Mouse (Mus musculus): ENCODE results near the gene Psat1. TPM values are rescaled to one million over a fixed set of nuclear protein-coding genes. Genes with fewer than 3 reads are reported as not detected.
A peak's percentile ranks its signal among the peaks of the same experiment; 100 is the strongest.

Psat1 gene
- polyA plus RNA-seq (2014; fragmentation: Nextera tagmentation; extraction: Ambion mirVana): 103 and 105 TPM in 2 replicates

GRCm38 (mm10) chr19:15947237-15947636 lies at the start of gene Psat1:
Gene Psat1, minus strand, starts transcription at chr19:15947337.
- Histone ChIP-seq H3K27me3 (ENCODE audit: control insufficient read depth, insufficient read depth, low read length) (no peaks in the 10 kb centered on the region), H3K4me2 (no peak within 1 kb of the TSS), H3K9me3 (ENCODE audit: control insufficient read depth, low read length) (no peaks in the 10 kb centered on the region), H3K27ac (ENCODE audit: low read depth, low read length) (no peak within 1 kb of the TSS), H3K4me3 (ENCODE audit: low read depth, low read length) (no peak within 1 kb of the TSS), H3K9ac (ENCODE audit: low read length) (no peak within 1 kb of the TSS), H3K36me3 (ENCODE audit: control insufficient read depth, insufficient read depth, low read length) (no peaks in the 10 kb centered on the region), H3K4me1 (ENCODE audit: control insufficient read depth, insufficient read depth, low read length) (no peaks in the 10 kb centered on the region)
- no peak for ATAC-seq (ENCODE audit: low FRiP score)
- DNase-seq (ENCODE audit: low spot score, missing footprints): no peak
- 88% methylated on average over 7 of the region's 7 CpGs for WGBS

GRCm38 (mm10) chr19:15990102-15990501 lies 43.0 kb upstream of the Psat1 start:
- ATAC-seq (ENCODE audit: low FRiP score) (no peak), DNase-seq (ENCODE audit: low spot score, missing footprints) (no peak)
- H3K4me3 ChIP-seq (ENCODE audit: low read depth, low read length): no peak overlapping the region
- no peaks in the 10 kb centered on the region for H3K36me3 ChIP-seq (ENCODE audit: control insufficient read depth, insufficient read depth, low read length)
- no peaks in the 10 kb centered on the region for H3K9me3 ChIP-seq (ENCODE audit: control insufficient read depth, low read length)
- no peaks in the 10 kb centered on the region for H3K4me1 ChIP-seq (ENCODE audit: control insufficient read depth, insufficient read depth, low read length)
- H3K9ac ChIP-seq (ENCODE audit: low read length): no peak overlapping the region
- no peaks in the 10 kb centered on the region for H3K27me3 ChIP-seq (ENCODE audit: control insufficient read depth, insufficient read depth, low read length)
- H3K27ac ChIP-seq (ENCODE audit: low read depth, low read length): no peak overlapping the region
- 91% methylated on average over 1 of the region's 1 CpGs for WGBS
- H3K4me2 ChIP-seq: no peak overlapping the region

GRCm38 (mm10) chr19:15985172-15985713 lies 38.1 kb upstream of the Psat1 start:
- DNase-seq (ENCODE audit: low spot score, missing footprints): no peak
- no peak for ATAC-seq (ENCODE audit: low FRiP score)
- peak overlapping the region; percentile 95 for H3K9ac ChIP-seq (ENCODE audit: low read length)
- peak overlapping the region; percentile 56 for H3K4me2 ChIP-seq
- peak overlapping the region; percentile 85 for H3K4me3 ChIP-seq (ENCODE audit: low read depth, low read length)
- H3K36me3 ChIP-seq (ENCODE audit: control insufficient read depth, insufficient read depth, low read length): no peaks in the 10 kb centered on the region
- 28% methylated on average over 10 of the region's 10 CpGs for WGBS
- H3K4me1 ChIP-seq (ENCODE audit: control insufficient read depth, insufficient read depth, low read length): peaks cover 15% of the 10 kb centered on the region
- no peak overlapping the region for H3K27ac ChIP-seq (ENCODE audit: low read depth, low read length)
- H3K9me3 ChIP-seq (ENCODE audit: control insufficient read depth, low read length): no peaks in the 10 kb centered on the region
- H3K27me3 ChIP-seq (ENCODE audit: control insufficient read depth, insufficient read depth, low read length): no peaks in the 10 kb centered on the region

GRCm38 (mm10) chr19:15984449-15985171 lies 37.5 kb upstream of the Psat1 start, which contains the start of gene Cep78:
Gene Cep78, minus strand, starts transcription at chr19:15984989.
- under 1% methylated on average over 88 of the region's 88 CpGs for WGBS
- no peaks in the 10 kb centered on the region for H3K36me3 ChIP-seq (ENCODE audit: control insufficient read depth, insufficient read depth, low read length)

GRCm38 (mm10) chr19:15983739-15984344 lies 36.7 kb upstream of the Psat1 start:
- H3K27ac ChIP-seq (ENCODE audit: low read depth, low read length): no peak overlapping the region
- H3K27me3 ChIP-seq (ENCODE audit: control insufficient read depth, insufficient read depth, low read length): no peaks in the 10 kb centered on the region
- peak; percentile 84 for DNase-seq (ENCODE audit: low spot score, missing footprints)
- peak overlapping the region; percentile 95 for H3K9ac ChIP-seq (ENCODE audit: low read length)
- H3K4me2 ChIP-seq: peak overlapping the region; percentile 56
- peaks cover 15% of the 10 kb centered on the region for H3K4me1 ChIP-seq (ENCODE audit: control insufficient read depth, insufficient read depth, low read length)
- 54% methylated on average over 15 of the region's 15 CpGs for WGBS
- peak overlapping the region; percentile 85 for H3K4me3 ChIP-seq (ENCODE audit: low read depth, low read length)
- no peaks in the 10 kb centered on the region for H3K36me3 ChIP-seq (ENCODE audit: control insufficient read depth, insufficient read depth, low read length)
- ATAC-seq (ENCODE audit: low FRiP score): no peak
- H3K9me3 ChIP-seq (ENCODE audit: control insufficient read depth, low read length): no peaks in the 10 kb centered on the region

More at GRCm38 (mm10) chr19:15984449-15985171, 37.5 kb upstream of the Psat1 start, which contains the start of gene Cep78:
- ATAC-seq (ENCODE audit: low FRiP score) (peak; percentile 94), DNase-seq (ENCODE audit: low spot score, missing footprints) (peak; percentile 100)
- Histone ChIP-seq H3K4me2 (peak within 1 kb of the TSS; percentile 56), H3K4me3 (ENCODE audit: low read depth, low read length) (peak within 1 kb of the TSS; percentile 85), H3K4me1 (ENCODE audit: control insufficient read depth, insufficient read depth, low read length) (peaks cover 15% of the 10 kb centered on the region), H3K9me3 (ENCODE audit: control insufficient read depth, low read length) (no peaks in the 10 kb centered on the region), H3K27ac (ENCODE audit: low read depth, low read length) (peak within 1 kb of the TSS; percentile 86), H3K9ac (ENCODE audit: low read length) (peak within 1 kb of the TSS; percentile 95), H3K27me3 (ENCODE audit: control insufficient read depth, insufficient read depth, low read length) (no peaks in the 10 kb centered on the region)

- 37% methylated on average over 10 of the region's 10 CpGs for WGBS
- ATAC-seq (ENCODE audit: low FRiP score) (peak; percentile 15; the same call in 1 of the 2 replicates), DNase-seq (ENCODE audit: low spot score, missing footprints) (peak; percentile 86)
- H3K9ac ChIP-seq (ENCODE audit: low read length): no peak overlapping the region
- no peak overlapping the region for H3K27ac ChIP-seq (ENCODE audit: low read depth, low read length)
- peaks cover 15% of the 10 kb centered on the region for H3K4me1 ChIP-seq (ENCODE audit: control insufficient read depth, insufficient read depth, low read length)
- no peaks in the 10 kb centered on the region for H3K9me3 ChIP-seq (ENCODE audit: control insufficient read depth, low read length)
- peak overlapping the region; percentile 56 for H3K4me2 ChIP-seq
- H3K4me3 ChIP-seq (ENCODE audit: low read depth, low read length): no peak overlapping the region
- H3K27me3 ChIP-seq (ENCODE audit: control insufficient read depth, insufficient read depth, low read length): no peaks in the 10 kb centered on the region
- H3K36me3 ChIP-seq (ENCODE audit: control insufficient read depth, insufficient read depth, low read length): no peaks in the 10 kb centered on the region
These were observed 36.0 kb upstream of the Psat1 start for GRCm38 (mm10) chr19:15982926-15983738.

GRCm38 (mm10) chr19:15981861-15982260 lies 34.7 kb upstream of the Psat1 start:
- ATAC-seq (ENCODE audit: low FRiP score) (0 out of 2 replicates have a peak, but pooled peaks have one; percentile 19), DNase-seq (ENCODE audit: low spot score, missing footprints) (peak; percentile 94)
- H3K4me1 ChIP-seq (ENCODE audit: control insufficient read depth, insufficient read depth, low read length): peaks cover 15% of the 10 kb centered on the region
- H3K4me3 ChIP-seq (ENCODE audit: low read depth, low read length): no peak overlapping the region
- no peak overlapping the region for H3K9ac ChIP-seq (ENCODE audit: low read length)
- WGBS: 77% methylated on average over 4 of the region's 4 CpGs
- H3K27me3 ChIP-seq (ENCODE audit: control insufficient read depth, insufficient read depth, low read length): no peaks in the 10 kb centered on the region
- no peak overlapping the region for H3K27ac ChIP-seq (ENCODE audit: low read depth, low read length)
- no peaks in the 10 kb centered on the region; the same call in 1 of the 2 replicates for H3K36me3 ChIP-seq (ENCODE audit: control insufficient read depth, insufficient read depth, low read length)
- no peak overlapping the region for H3K4me2 ChIP-seq
- no peaks in the 10 kb centered on the region for H3K9me3 ChIP-seq (ENCODE audit: control insufficient read depth, low read length)

GRCm38 (mm10) chr19:15973365-15973764 lies 26.2 kb upstream of the Psat1 start:
- peaks cover 8% of the 10 kb centered on the region for H3K36me3 ChIP-seq (ENCODE audit: control insufficient read depth, insufficient read depth, low read length)
- H3K27ac ChIP-seq (ENCODE audit: low read depth, low read length): no peak overlapping the region
- no peaks in the 10 kb centered on the region for H3K9me3 ChIP-seq (ENCODE audit: control insufficient read depth, low read length)
- no peaks in the 10 kb centered on the region for H3K4me1 ChIP-seq (ENCODE audit: control insufficient read depth, insufficient read depth, low read length)
- ATAC-seq (ENCODE audit: low FRiP score) (no peak), DNase-seq (ENCODE audit: low spot score, missing footprints) (no peak)
- H3K27me3 ChIP-seq (ENCODE audit: control insufficient read depth, insufficient read depth, low read length): no peaks in the 10 kb centered on the region
- WGBS: 82% methylated on average over 4 of the region's 4 CpGs
- H3K4me2 ChIP-seq: no peak overlapping the region
- no peak overlapping the region for H3K4me3 ChIP-seq (ENCODE audit: low read depth, low read length)
- no peak overlapping the region for H3K9ac ChIP-seq (ENCODE audit: low read length)
